Mouse (Mus musculus) forebrain, embryonic 14.5 days (tissue): Measurements from ENCODE around the gene Tango6. TPM values are rescaled to one million over a fixed set of nuclear protein-coding genes. Genes with fewer than 3 reads are reported as not detected.

ENCODE experiments used
- ATAC-seq: fragments of 200-750 bp; cut with Nextera tagmentation; 2 replicates; pipeline ENCODE4 v1.8.0; 2017; ENCODE audit warnings: mild to moderate bottlenecking, moderate library complexity
- DNase-seq: peaks from one replicate; pipeline ENCODE4 v3.0.0-alpha.2; 2015; ENCODE audit warnings: low spot score
- H3K27ac ChIP-seq: fragments of 300-500 bp; sonication (generic); 2 replicates; pipeline ENCODE4 v1.5.1; 2014; ENCODE audit warnings: low read depth, mild to moderate bottlenecking, control low read depth, low read length, moderate library complexity
- H3K27me3 ChIP-seq: fragments of 300-500 bp; sonication (generic); replicated peaks from 2 replicates; pipeline ENCODE4 v1.6.1; 2014; ENCODE audit warnings: low read length, control low read depth, mixed read lengths; ENCODE audit not compliant: control insufficient read depth, insufficient read depth
- H3K36me3 ChIP-seq: fragments of 300-500 bp; sonication (generic); 2 replicates; pipeline ENCODE4 v1.6.1; 2014; ENCODE audit warnings: low read length, control low read depth; ENCODE audit not compliant: control insufficient read depth, insufficient read depth
- H3K4me1 ChIP-seq: fragments of 300-500 bp; sonication (generic); 2 replicates; pipeline ENCODE4 v1.6.1; 2014; ENCODE audit warnings: antibody characterized with exemption, low read length, control low read depth; ENCODE audit not compliant: control insufficient read depth, insufficient read depth
- H3K4me2 ChIP-seq: fragments of 300-500 bp; sonication (generic); 2 replicates; pipeline ENCODE4 v1.6.1; 2014; ENCODE audit warnings: mild to moderate bottlenecking, control low read depth, low read length
- H3K4me3 ChIP-seq: fragments of 300-500 bp; sonication (generic); 2 replicates; pipeline ENCODE4 v1.5.1; 2014; ENCODE audit warnings: low read depth, low read length, control low read depth
- H3K9ac ChIP-seq: fragments of 300-500 bp; sonication (generic); 2 replicates; pipeline ENCODE4 v1.6.1; 2014; ENCODE audit warnings: mild to moderate bottlenecking, low read length, control low read depth, moderate library complexity
- H3K9me3 ChIP-seq: fragments of 300-500 bp; sonication (generic); replicated peaks from 2 replicates; pipeline ENCODE4 v1.6.1; 2016; ENCODE audit warnings: low read length, control low read depth, mixed read lengths; ENCODE audit not compliant: control insufficient read depth
- WGBS: fragments of 180-500 bp; shearing (Covaris S2); extraction: QIAGEN DNeasy Blood & Tissue Kit; methylation state at CpG from one replicate; pipeline ENCODE4 v1.1.7; 2014; 5-methylcytosine and 5-hydroxymethylcytosine counted together
- polyA plus RNA-seq: library from polyadenylated mRNA; unstranded; fragments of >200 nt; fragmentation: Nextera tagmentation; extraction: Ambion mirVana; gene quantifications from 2 replicates; pipeline ENCODE4 v1.2.1, GENCODE M21; 2014

Tango6 gene
- polyA plus RNA-seq, 1 experiment from 2014 or later: 2.4 TPM

- H3K4me3 ChIP-seq: no peak overlapping the region
- no peak overlapping the region for H3K4me2 ChIP-seq
- no peak overlapping the region for H3K27ac ChIP-seq
- ATAC-seq: no peak
- no peak overlapping the region for H3K9ac ChIP-seq
- H3K4me1 ChIP-seq: no peaks in the 10 kb centered on the region
- no peaks in the 10 kb centered on the region for H3K9me3 ChIP-seq
- WGBS: 74% methylated on average over 7 of the region's 7 CpGs
- H3K27me3 ChIP-seq: no peaks in the 10 kb centered on the region
- no peak for DNase-seq
- H3K36me3 ChIP-seq: no peaks in the 10 kb centered on the region
These were observed 127.5 kb downstream of the Tango6 start for GRCm38 (mm10) chr8:106810406-106810805.

GRCm38 (mm10) chr8:106812560-106812959, 129.7 kb downstream of the Tango6 start:
- Histone ChIP-seq H3K4me1 (peaks cover 8% of the 10 kb centered on the region; the same call in 1 of the 2 replicates), H3K9ac (no peak overlapping the region), H3K27me3 (no peaks in the 10 kb centered on the region), H3K27ac (no peak overlapping the region), H3K36me3 (no peaks in the 10 kb centered on the region), H3K4me2 (no peak overlapping the region), H3K4me3 (no peak overlapping the region), H3K9me3 (no peaks in the 10 kb centered on the region)
- DNase-seq (no peak), ATAC-seq (no peak)
- WGBS: 93% methylated on average over 4 of the region's 4 CpGs

- no peak overlapping the region for H3K9ac ChIP-seq
- DNase-seq (peak; percentile 86), ATAC-seq (peak; percentile 57; the same call in 1 of the 2 replicates)
- no peaks in the 10 kb centered on the region for H3K9me3 ChIP-seq
- H3K4me3 ChIP-seq: no peak overlapping the region
- H3K4me2 ChIP-seq: no peak overlapping the region
- H3K27me3 ChIP-seq: no peaks in the 10 kb centered on the region
- H3K27ac ChIP-seq: peak overlapping the region; percentile 49; the same call in 1 of the 2 replicates
- H3K36me3 ChIP-seq: no peaks in the 10 kb centered on the region
- WGBS: 39% methylated on average over 9 of the region's 9 CpGs
- H3K4me1 ChIP-seq: peaks cover 8% of the 10 kb centered on the region; the same call in 1 of the 2 replicates
These were observed 133.7 kb downstream of the Tango6 start for GRCm38 (mm10) chr8:106816431-106817170.

DNA sequence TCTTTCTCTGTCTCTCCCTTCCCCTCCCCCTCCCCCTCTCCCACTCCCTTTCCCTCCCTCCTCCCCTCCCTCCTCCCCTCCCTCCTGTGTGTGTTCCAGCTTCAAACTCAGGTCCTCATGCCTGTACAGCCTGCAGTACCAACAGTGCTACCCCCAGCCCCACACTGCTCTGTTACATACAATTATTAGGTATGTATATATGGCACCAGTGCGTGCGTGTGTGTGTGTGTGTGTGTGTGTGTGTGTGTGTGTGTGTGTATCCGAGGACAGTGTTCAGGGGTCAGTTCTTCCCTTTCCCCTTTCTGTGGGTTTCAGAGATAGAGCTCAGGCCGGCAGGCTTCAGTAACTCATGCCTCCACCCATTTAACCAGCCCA, 134.3 kb downstream of the Tango6 start:
- H3K36me3 ChIP-seq: no peaks in the 10 kb centered on the region
- H3K4me1 ChIP-seq: peaks cover 8% of the 10 kb centered on the region; the same call in 1 of the 2 replicates
- no peak overlapping the region for H3K4me3 ChIP-seq
- no peak overlapping the region for H3K4me2 ChIP-seq
- H3K9me3 ChIP-seq: no peaks in the 10 kb centered on the region
- 70% methylated on average over 4 of the region's 4 CpGs for WGBS
- DNase-seq (no peak), ATAC-seq (0 out of 2 replicates have a peak, but pooled peaks have one; percentile 46)
- no peaks in the 10 kb centered on the region for H3K27me3 ChIP-seq
- H3K9ac ChIP-seq: no peak overlapping the region
- H3K27ac ChIP-seq: peak overlapping the region; percentile 49; the same call in 1 of the 2 replicates

GRCm38 (mm10) chr8:106818626-106819515, 136.0 kb downstream of the Tango6 start:
- Histone ChIP-seq H3K9me3 (no peaks in the 10 kb centered on the region), H3K27ac (no peak overlapping the region), H3K4me1 (peaks cover 8% of the 10 kb centered on the region; the same call in 1 of the 2 replicates), H3K4me3 (no peak overlapping the region), H3K4me2 (no peak overlapping the region), H3K9ac (no peak overlapping the region), H3K36me3 (no peaks in the 10 kb centered on the region), H3K27me3 (no peaks in the 10 kb centered on the region)
- 76% methylated on average over 17 of the region's 17 CpGs for WGBS
- ATAC-seq (no peak), DNase-seq (no peak)

- 87% methylated on average over 3 of the region's 3 CpGs for WGBS
- ATAC-seq (no peak), DNase-seq (no peak)
- H3K9ac ChIP-seq: no peak overlapping the region
- H3K36me3 ChIP-seq: no peaks in the 10 kb centered on the region
- H3K27ac ChIP-seq: no peak overlapping the region
- no peaks in the 10 kb centered on the region for H3K9me3 ChIP-seq
- no peak overlapping the region for H3K4me3 ChIP-seq
- H3K4me1 ChIP-seq: peaks cover 8% of the 10 kb centered on the region; the same call in 1 of the 2 replicates
- no peak overlapping the region for H3K4me2 ChIP-seq
- no peaks in the 10 kb centered on the region for H3K27me3 ChIP-seq
These were observed 136.7 kb downstream of the Tango6 start for GRCm38 (mm10) chr8:106819581-106819980.

GRCm38 (mm10) chr8:106820553-106821515, 138.0 kb downstream of the Tango6 start:
- peaks cover 8% of the 10 kb centered on the region; the same call in 1 of the 2 replicates for H3K4me1 ChIP-seq
- DNase-seq (no peak), ATAC-seq (no peak)
- no peak overlapping the region for H3K27ac ChIP-seq
- H3K9me3 ChIP-seq: no peaks in the 10 kb centered on the region
- no peaks in the 10 kb centered on the region for H3K36me3 ChIP-seq
- no peak overlapping the region for H3K4me2 ChIP-seq
- WGBS: 88% methylated on average over 14 of the region's 14 CpGs
- no peaks in the 10 kb centered on the region for H3K27me3 ChIP-seq
- H3K4me3 ChIP-seq: no peak overlapping the region
- no peak overlapping the region for H3K9ac ChIP-seq

- no peak overlapping the region for H3K27ac ChIP-seq
- H3K27me3 ChIP-seq: no peaks in the 10 kb centered on the region
- H3K4me2 ChIP-seq: no peak overlapping the region
- DNase-seq: no peak
- H3K9ac ChIP-seq: no peak overlapping the region
- no peak for ATAC-seq
- no peaks in the 10 kb centered on the region for H3K36me3 ChIP-seq
- no peak overlapping the region for H3K4me3 ChIP-seq
- WGBS: 85% methylated on average over 6 of the region's 6 CpGs
- no peaks in the 10 kb centered on the region for H3K4me1 ChIP-seq
- no peaks in the 10 kb centered on the region for H3K9me3 ChIP-seq
These were observed 146.1 kb downstream of the Tango6 start for GRCm38 (mm10) chr8:106828921-106829320.
